Comparison of ENCODE assay signal across 12 mouse cellular contexts in the genomic region with DNA sequence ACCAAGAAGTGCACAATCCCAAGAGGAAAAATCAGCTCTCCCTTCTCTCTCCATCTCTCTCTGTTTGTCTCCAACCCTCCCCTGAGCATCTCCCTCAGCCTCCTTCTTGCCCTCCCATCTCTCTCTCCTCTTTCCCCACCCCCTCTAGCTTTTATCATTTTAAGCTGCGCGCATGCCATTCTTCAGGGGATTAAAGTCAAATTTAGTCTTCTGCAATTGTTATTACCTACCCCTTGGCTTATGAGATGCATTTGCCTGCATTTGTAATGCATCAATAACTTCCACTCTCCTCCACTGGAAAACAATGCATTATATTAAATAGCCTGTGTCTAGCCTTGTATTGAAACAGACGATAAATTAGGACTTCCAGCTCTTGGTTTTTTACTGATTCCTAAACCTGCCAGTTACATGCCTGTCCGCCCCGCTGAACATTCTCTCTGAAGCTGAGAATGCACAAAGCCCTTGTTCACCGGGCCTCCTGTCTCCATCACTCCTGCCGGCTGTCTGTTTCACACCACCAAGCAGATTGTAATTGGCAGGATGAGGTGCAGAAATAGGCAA.
DNase-seq lines count a peak whose midpoint lies in the region.
"Had no signal": no experiment of that assay in that cellular context is flagged by ENCODE, and none has a peak within 500 bp of the region (broad histone marks: within the 10 kb centered on the region; RNA-seq: fewer than 3 reads in every experiment).

No protein-coding gene starts in this region.

- no peaks in the 10 kb centered on the region; the same call in 1 of the 2 replicates for H3K27me3 ChIP-seq in forebrain, embryonic 10.5 days (ENCODE audit: poor library complexity, severe bottlenecking)
- H3K27me3 ChIP-seq: limb, embryonic 13.5 days had no signal

- H3K4me1 ChIP-seq in forebrain, embryonic 10.5 days = peaks cover 43% of the 10 kb centered on the region
- H3K4me1 ChIP-seq: limb, embryonic 13.5 days had no signal

- H3K4me3 ChIP-seq in forebrain, embryonic 10.5 days = no peak overlapping the region
- H3K4me3 ChIP-seq: limb, embryonic 13.5 days had no signal

- H3K27ac ChIP-seq in forebrain, embryonic 10.5 days = peak overlapping the region; percentile 66
- H3K27ac ChIP-seq: limb, embryonic 13.5 days; macrophage had no signal

- no peaks in the 10 kb centered on the region for H3K9me3 ChIP-seq in forebrain, embryonic 10.5 days
- H3K9me3 ChIP-seq: limb, embryonic 13.5 days had no signal

- H3K36me3 ChIP-seq in forebrain, embryonic 10.5 days (replicated peaks) = no peaks in the 10 kb centered on the region
- H3K36me3 ChIP-seq: limb, embryonic 13.5 days had no signal

- 15% methylated on average over 7 of the region's 7 CpGs for WGBS in forebrain, embryonic 10.5 days

- peak; percentile 36 for DNase-seq in left cerebral cortex, adult 11 months (ENCODE audit: low spot score)
- no peak for DNase-seq in left cerebral cortex, adult 8-10 months (ENCODE audit: low spot score in 2 of 2)
- peak; percentile 25 for DNase-seq in forebrain, embryonic 10.5 days (ENCODE audit: extremely low spot score, low spot score)
- peak; percentile 45 to 50 for DNase-seq in layer of hippocampus, postnatal 36 days
- peak; percentile 82 for DNase-seq in retina, embryonic 14.5 days (ENCODE audit: low spot score)
- DNase-seq in adrenal gland, adult 18-20 months (ENCODE audit: low spot score in 2 of 2) = no peak
- no peak for DNase-seq in testis, postnatal 14 days (ENCODE audit: low spot score)
- DNase-seq in thymus, postnatal 36 days = no peak
- DNase-seq: gastrocnemius, postnatal 36 days; spleen, adult 18-20 months had no signal

Comparison
In these comparisons a context has a peak if more than half of its experiments do, and no peak if none do; other contexts are left out.
1. DNase-seq: peak in left cerebral cortex, adult 11 months (single experiment), forebrain, embryonic 10.5 days (single experiment), layer of hippocampus, postnatal 36 days (2 of 2) and retina, embryonic 14.5 days (single experiment); none in left cerebral cortex, adult 8-10 months (0 of 2), adrenal gland, adult 18-20 months (0 of 2), testis, postnatal 14 days (single experiment) and thymus, postnatal 36 days (0 of 2).